Mouse (Mus musculus): ENCODE measurements around the gene Plekho2. TPM values are rescaled to one million over a fixed set of nuclear protein-coding genes. Genes with fewer than 3 reads are reported as not detected.

The Plekho2 gene
- polyA plus RNA-seq, 1 experiment: 67.0 TPM

DNA sequence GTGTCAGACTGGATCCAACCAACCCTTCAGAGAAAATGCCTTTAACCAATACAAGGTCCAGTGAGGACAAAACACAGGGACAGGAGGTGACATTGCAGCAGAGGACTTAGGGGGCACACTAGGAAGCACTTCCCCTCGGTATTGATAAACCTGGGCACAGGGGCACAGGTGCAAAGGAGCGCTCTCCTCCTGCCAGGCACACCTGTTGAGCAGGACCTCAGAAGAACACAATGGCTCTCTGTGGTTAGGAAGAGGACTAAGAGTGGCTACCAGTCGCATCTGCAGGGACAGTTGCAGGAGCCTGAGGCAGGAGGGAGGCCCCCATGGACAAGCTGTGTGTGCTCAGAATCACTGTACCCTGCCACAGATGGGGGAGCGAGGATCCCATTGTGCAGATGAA is 43.3 kb downstream of the Plekho2 start:
- H3K36me3 ChIP-seq (ENCODE audit: control insufficient read depth, insufficient read depth, low read length): no peaks in the 10 kb centered on the region
- no peak overlapping the region for H3K27ac ChIP-seq (ENCODE audit: control insufficient read depth, insufficient read depth, low read depth, low read length)
- TF ChIP-seq CTCF (IDR thresholded peaks at IDR 0.05; ENCODE audit: control insufficient read depth, insufficient read depth, insufficient replicate concordance, low read depth, low read length) (no peak), POLR2A (IDR thresholded peaks at IDR 0.05; ENCODE audit: control insufficient read depth, low read depth, low read length) (no peak)
- H3K4me3 ChIP-seq (ENCODE audit: control insufficient read depth, low read depth, low read length): no peak overlapping the region
- no peaks in the 10 kb centered on the region for H3K4me1 ChIP-seq (ENCODE audit: control insufficient read depth, insufficient read depth, low read length)
- H3K27me3 ChIP-seq (ENCODE audit: control insufficient read depth, insufficient read depth, low read length): no peaks in the 10 kb centered on the region

- TF ChIP-seq CTCF (IDR thresholded peaks at IDR 0.05; ENCODE audit: control insufficient read depth, insufficient read depth, insufficient replicate concordance, low read depth, low read length): no peak
- TF ChIP-seq POLR2A (IDR thresholded peaks at IDR 0.05; ENCODE audit: control insufficient read depth, low read depth, low read length): no peak
- Histone ChIP-seq H3K27me3 (ENCODE audit: control insufficient read depth, insufficient read depth, low read length) (no peaks in the 10 kb centered on the region), H3K4me1 (ENCODE audit: control insufficient read depth, insufficient read depth, low read length) (no peaks in the 10 kb centered on the region), H3K36me3 (ENCODE audit: control insufficient read depth, insufficient read depth, low read length) (no peaks in the 10 kb centered on the region), H3K27ac (ENCODE audit: control insufficient read depth, insufficient read depth, low read depth, low read length) (no peak overlapping the region), H3K4me3 (ENCODE audit: control insufficient read depth, low read depth, low read length) (no peak overlapping the region)
These were observed 43.9 kb downstream of the Plekho2 start for GRCm38 (mm10) chr9:65535789-65536469.

GRCm38 (mm10) chr9:65535191-65535722 is 44.6 kb downstream of the Plekho2 start:
- no peaks in the 10 kb centered on the region for H3K27me3 ChIP-seq (ENCODE audit: control insufficient read depth, insufficient read depth, low read length)
- no peaks in the 10 kb centered on the region for H3K36me3 ChIP-seq (ENCODE audit: control insufficient read depth, insufficient read depth, low read length)
- no peak overlapping the region for H3K4me3 ChIP-seq (ENCODE audit: control insufficient read depth, low read depth, low read length)
- TF ChIP-seq CTCF (IDR thresholded peaks at IDR 0.05; ENCODE audit: control insufficient read depth, insufficient read depth, insufficient replicate concordance, low read depth, low read length) (no peak), POLR2A (IDR thresholded peaks at IDR 0.05; ENCODE audit: control insufficient read depth, low read depth, low read length) (no peak)
- H3K27ac ChIP-seq (ENCODE audit: control insufficient read depth, insufficient read depth, low read depth, low read length): no peak overlapping the region
- H3K4me1 ChIP-seq (ENCODE audit: control insufficient read depth, insufficient read depth, low read length): no peaks in the 10 kb centered on the region

DNA sequence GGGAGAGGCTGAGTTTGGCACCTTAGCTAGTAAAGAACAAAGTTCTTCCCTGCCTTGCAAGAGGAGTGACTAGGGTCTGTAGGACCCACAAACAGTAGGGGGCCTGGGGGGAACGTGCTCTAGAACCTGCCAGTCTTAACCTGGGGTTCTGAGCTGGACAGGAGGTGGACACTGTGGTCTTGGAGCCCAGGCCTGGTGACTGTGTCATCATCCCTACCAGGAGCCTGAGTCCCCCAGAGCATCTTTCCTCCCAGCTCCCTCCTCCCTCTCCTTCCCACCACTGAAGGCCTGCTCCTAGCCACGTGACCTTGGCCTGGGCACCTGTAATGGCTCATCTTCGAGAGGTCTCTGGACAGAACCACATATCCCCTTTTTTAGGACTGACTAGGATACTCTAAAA is 45.7 kb downstream of the Plekho2 start:
- Histone ChIP-seq H3K4me3 (ENCODE audit: control insufficient read depth, low read depth, low read length) (no peak overlapping the region), H3K27me3 (ENCODE audit: control insufficient read depth, insufficient read depth, low read length) (no peaks in the 10 kb centered on the region), H3K27ac (ENCODE audit: control insufficient read depth, insufficient read depth, low read depth, low read length) (no peak overlapping the region), H3K36me3 (ENCODE audit: control insufficient read depth, insufficient read depth, low read length) (no peaks in the 10 kb centered on the region), H3K4me1 (ENCODE audit: control insufficient read depth, insufficient read depth, low read length) (no peaks in the 10 kb centered on the region)
- TF ChIP-seq CTCF (IDR thresholded peaks at IDR 0.05; ENCODE audit: control insufficient read depth, insufficient read depth, insufficient replicate concordance, low read depth, low read length) (no peak), POLR2A (IDR thresholded peaks at IDR 0.05; ENCODE audit: control insufficient read depth, low read depth, low read length) (no peak)

GRCm38 (mm10) chr9:65532986-65533385 is 46.9 kb downstream of the Plekho2 start:
- no peaks in the 10 kb centered on the region for H3K27me3 ChIP-seq (ENCODE audit: control insufficient read depth, insufficient read depth, low read length)
- H3K27ac ChIP-seq (ENCODE audit: control insufficient read depth, insufficient read depth, low read depth, low read length): no peak overlapping the region
- TF ChIP-seq POLR2A (IDR thresholded peaks at IDR 0.05; ENCODE audit: control insufficient read depth, low read depth, low read length) (no peak), CTCF (IDR thresholded peaks at IDR 0.05; ENCODE audit: control insufficient read depth, insufficient read depth, insufficient replicate concordance, low read depth, low read length) (no peak)
- H3K36me3 ChIP-seq (ENCODE audit: control insufficient read depth, insufficient read depth, low read length): no peaks in the 10 kb centered on the region
- no peak overlapping the region for H3K4me3 ChIP-seq (ENCODE audit: control insufficient read depth, low read depth, low read length)
- H3K4me1 ChIP-seq (ENCODE audit: control insufficient read depth, insufficient read depth, low read length): no peaks in the 10 kb centered on the region

GRCm38 (mm10) chr9:65531283-65531682 is 48.6 kb downstream of the Plekho2 start:
- no peaks in the 10 kb centered on the region for H3K27me3 ChIP-seq (ENCODE audit: control insufficient read depth, insufficient read depth, low read length)
- no peak for TF ChIP-seq CTCF (IDR thresholded peaks at IDR 0.05; ENCODE audit: control insufficient read depth, insufficient read depth, insufficient replicate concordance, low read depth, low read length)
- TF ChIP-seq POLR2A (IDR thresholded peaks at IDR 0.05; ENCODE audit: control insufficient read depth, low read depth, low read length): no peak
- no peak overlapping the region for H3K4me3 ChIP-seq (ENCODE audit: control insufficient read depth, low read depth, low read length)
- H3K27ac ChIP-seq (ENCODE audit: control insufficient read depth, insufficient read depth, low read depth, low read length): no peak overlapping the region
- no peaks in the 10 kb centered on the region for H3K4me1 ChIP-seq (ENCODE audit: control insufficient read depth, insufficient read depth, low read length)
- no peaks in the 10 kb centered on the region for H3K36me3 ChIP-seq (ENCODE audit: control insufficient read depth, insufficient read depth, low read length)

DNA sequence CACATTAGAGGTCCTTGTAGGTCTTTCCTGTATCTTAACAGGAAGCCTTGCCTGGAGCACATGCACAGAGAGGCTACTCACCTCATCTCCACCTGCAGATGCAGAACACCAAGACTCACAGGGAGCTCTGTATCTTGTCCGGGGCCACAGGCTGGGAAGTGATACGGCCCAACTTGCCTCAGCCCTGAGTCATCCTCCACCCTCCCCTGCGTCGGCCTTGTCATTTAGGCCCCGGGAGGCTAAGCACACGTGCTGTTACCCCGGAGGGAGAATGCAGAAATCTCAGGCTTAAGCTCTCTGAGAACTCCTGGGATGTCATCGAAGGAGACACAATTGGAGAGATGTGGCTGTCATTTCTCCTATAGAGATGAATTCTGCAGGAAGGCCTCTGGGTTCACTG is 50.2 kb downstream of the Plekho2 start:
- H3K27ac ChIP-seq (ENCODE audit: control insufficient read depth, insufficient read depth, low read depth, low read length): no peak overlapping the region
- H3K27me3 ChIP-seq (ENCODE audit: control insufficient read depth, insufficient read depth, low read length): no peaks in the 10 kb centered on the region
- TF ChIP-seq CTCF (IDR thresholded peaks at IDR 0.05; ENCODE audit: control insufficient read depth, insufficient read depth, insufficient replicate concordance, low read depth, low read length) (no peak), POLR2A (IDR thresholded peaks at IDR 0.05; ENCODE audit: control insufficient read depth, low read depth, low read length) (no peak)
- no peaks in the 10 kb centered on the region for H3K36me3 ChIP-seq (ENCODE audit: control insufficient read depth, insufficient read depth, low read length)
- no peaks in the 10 kb centered on the region for H3K4me1 ChIP-seq (ENCODE audit: control insufficient read depth, insufficient read depth, low read length)
- H3K4me3 ChIP-seq (ENCODE audit: control insufficient read depth, low read depth, low read length): no peak overlapping the region

Data from testis, adult 2 months (tissue).